Mouse (Mus musculus) embryonic facial prominence, embryonic 13.5 days (tissue): ENCODE measurements around the gene Gm8947. TPM values are rescaled to one million over a fixed set of nuclear protein-coding genes. Genes with fewer than 3 reads are reported as not detected.
"Not testable (repeated sequence)": the region's sequence is repeated elsewhere in the genome, so short reads cannot be mapped to it uniquely, and the experiment has no call there.

ENCODE experiments used
- ATAC-seq: fragments of 200-750 bp; cut with Nextera tagmentation; 2 replicates; pipeline ENCODE4 v1.8.0; 2017; ENCODE audit warnings: low read depth; ENCODE audit not compliant: insufficient number of reproducible peaks, insufficient read depth, low FRiP score, low TSS enrichment
- H3K27ac ChIP-seq: fragments of 300-500 bp; sonication (generic); 2 replicates; pipeline ENCODE4 v1.5.1; 2015; ENCODE audit warnings: moderate library complexity, mild to moderate bottlenecking, inconsistent platforms
- H3K27me3 ChIP-seq: fragments of 300-500 bp; sonication (generic); 2 replicates; pipeline ENCODE4 v1.6.1; 2015; ENCODE audit warnings: mild to moderate bottlenecking, inconsistent platforms
- H3K36me3 ChIP-seq: fragments of 300-500 bp; sonication (generic); 2 replicates; pipeline ENCODE4 v1.6.1; 2015; ENCODE audit warnings: mild to moderate bottlenecking, inconsistent platforms
- H3K4me1 ChIP-seq: fragments of 300-500 bp; sonication (generic); 2 replicates; pipeline ENCODE4 v1.6.1; 2015; ENCODE audit warnings: inconsistent platforms
- H3K4me2 ChIP-seq: fragments of 300-500 bp; sonication (generic); 2 replicates; pipeline ENCODE4 v1.6.1; 2015; ENCODE audit warnings: moderate library complexity, mild to moderate bottlenecking, inconsistent platforms
- H3K4me3 ChIP-seq: fragments of 300-500 bp; sonication (generic); 2 replicates; pipeline ENCODE4 v1.5.1; 2015; ENCODE audit warnings: mild to moderate bottlenecking, inconsistent platforms
- H3K9ac ChIP-seq: fragments of 300-500 bp; sonication (generic); 2 replicates; pipeline ENCODE4 v1.6.1; 2015; ENCODE audit warnings: mild to moderate bottlenecking, inconsistent platforms
- H3K9me3 ChIP-seq: fragments of 300-500 bp; sonication (generic); 2 replicates; pipeline ENCODE4 v1.6.1; 2016; ENCODE audit warnings: inconsistent platforms
- WGBS: fragments of 180-500 bp; shearing (Covaris S2); methylation state at CpG from one replicate; pipeline ENCODE4 v1.1.7; 2015; ENCODE audit warnings: mixed read lengths; 5-methylcytosine and 5-hydroxymethylcytosine counted together
- polyA plus RNA-seq: library from polyadenylated mRNA; unstranded; fragments of >200 nt; fragmentation: Nextera tagmentation; extraction: Ambion mirVana; gene quantifications from 2 replicates; pipeline ENCODE4 v1.2.1, GENCODE M21; 2015

Gene Gm8947
- polyA plus RNA-seq, 1 experiment from 2014 or later: not detected

DNA sequence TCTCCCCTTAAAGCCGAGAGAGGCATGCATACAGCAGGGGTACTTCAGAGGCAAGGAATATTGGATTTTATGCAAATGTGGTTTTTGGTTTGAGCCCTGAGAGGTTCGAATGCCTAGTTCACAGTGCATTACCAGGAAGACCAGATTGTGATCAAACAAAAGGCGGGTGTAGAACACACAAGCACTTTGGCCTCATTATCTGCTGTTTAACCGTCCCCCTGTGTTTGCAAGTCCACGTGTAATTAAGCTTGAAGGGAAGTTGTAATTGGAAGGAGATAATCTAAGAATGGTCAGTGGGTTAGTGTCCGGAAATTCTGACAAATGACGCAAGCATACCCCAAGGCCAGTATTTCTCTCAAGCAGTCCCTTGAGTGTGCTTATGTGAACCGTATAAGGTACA, 26.1 kb upstream of the Gm8947 start:
- Histone ChIP-seq H3K36me3 (no peaks in the 10 kb centered on the region), H3K27me3 (no peaks in the 10 kb centered on the region), H3K4me3 (no peak overlapping the region), H3K27ac (no peak overlapping the region), H3K9me3 (no peaks in the 10 kb centered on the region), H3K4me1 (peaks cover 6% of the 10 kb centered on the region; the same call in 1 of the 2 replicates), H3K4me2 (no peak overlapping the region), H3K9ac (no peak overlapping the region)
- WGBS: 31% methylated on average over 8 of the region's 8 CpGs
- no peak for ATAC-seq

DNA sequence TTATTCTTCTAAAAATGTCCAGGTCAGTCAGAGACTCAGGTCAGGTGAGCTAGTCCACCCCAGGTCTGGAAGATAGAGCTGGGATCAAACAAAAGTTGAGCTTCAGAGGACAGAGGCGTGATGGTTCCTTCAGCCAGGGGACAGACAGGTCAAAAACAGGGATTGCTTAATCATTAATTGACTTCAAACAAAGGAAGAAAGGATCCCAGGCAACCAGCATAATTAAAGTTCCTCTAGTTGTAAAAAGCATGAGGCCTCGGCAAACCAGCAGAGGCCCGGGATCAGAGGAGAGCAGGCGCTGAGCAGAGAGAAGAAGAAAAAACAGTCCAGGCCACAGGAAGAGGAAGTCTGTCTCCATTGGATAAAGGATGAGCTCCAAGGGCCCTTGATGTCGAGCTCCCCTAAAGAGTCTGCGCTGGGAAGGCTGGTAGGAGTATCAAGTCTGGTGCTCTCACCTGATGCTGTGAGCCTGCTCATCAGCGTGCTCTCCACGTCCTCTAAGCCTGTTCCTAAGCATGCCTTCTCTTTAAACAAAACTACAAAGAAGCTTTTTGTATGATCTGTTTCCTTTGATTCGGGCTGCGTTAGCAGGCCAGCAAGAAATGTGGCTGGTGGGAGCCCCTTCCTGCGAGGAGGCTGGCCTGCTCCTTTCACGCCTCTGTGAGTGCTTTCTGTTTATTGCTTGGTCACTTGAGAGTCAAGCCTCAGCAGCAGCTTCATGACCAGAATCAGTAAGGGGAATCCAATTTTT, 24.7 kb upstream of the Gm8947 start:
- Histone ChIP-seq H3K4me2 (no peak overlapping the region), H3K27me3 (no peaks in the 10 kb centered on the region), H3K9me3 (no peaks in the 10 kb centered on the region), H3K4me3 (no peak overlapping the region), H3K36me3 (no peaks in the 10 kb centered on the region), H3K9ac (no peak overlapping the region), H3K4me1 (peaks cover 6% of the 10 kb centered on the region; the same call in 1 of the 2 replicates), H3K27ac (no peak overlapping the region)
- no peak for ATAC-seq
- 38% methylated on average over 12 of the region's 12 CpGs for WGBS

DNA sequence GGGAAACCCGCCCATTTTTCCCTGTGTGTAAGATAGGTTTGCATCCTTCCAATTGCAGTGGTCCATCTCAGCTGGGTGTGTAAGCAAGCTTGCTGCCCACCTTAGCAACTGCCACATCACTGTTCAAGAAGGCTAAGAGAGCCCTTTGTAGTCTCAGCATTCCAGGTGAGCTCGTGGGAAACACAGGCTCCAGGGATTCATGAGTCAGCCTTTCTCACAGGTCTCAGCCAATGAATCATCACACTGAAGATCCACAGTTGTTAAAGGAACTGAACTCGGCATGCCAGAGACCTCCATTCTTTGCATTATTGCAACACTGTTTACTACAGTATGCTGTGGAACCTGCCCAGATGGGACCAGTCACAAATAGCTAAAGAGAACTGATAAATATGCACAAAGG, 23.5 kb upstream of the Gm8947 start:
- whole genome bisulfite sequencing: 67% methylated on average over 3 of the region's 3 CpGs

DNA sequence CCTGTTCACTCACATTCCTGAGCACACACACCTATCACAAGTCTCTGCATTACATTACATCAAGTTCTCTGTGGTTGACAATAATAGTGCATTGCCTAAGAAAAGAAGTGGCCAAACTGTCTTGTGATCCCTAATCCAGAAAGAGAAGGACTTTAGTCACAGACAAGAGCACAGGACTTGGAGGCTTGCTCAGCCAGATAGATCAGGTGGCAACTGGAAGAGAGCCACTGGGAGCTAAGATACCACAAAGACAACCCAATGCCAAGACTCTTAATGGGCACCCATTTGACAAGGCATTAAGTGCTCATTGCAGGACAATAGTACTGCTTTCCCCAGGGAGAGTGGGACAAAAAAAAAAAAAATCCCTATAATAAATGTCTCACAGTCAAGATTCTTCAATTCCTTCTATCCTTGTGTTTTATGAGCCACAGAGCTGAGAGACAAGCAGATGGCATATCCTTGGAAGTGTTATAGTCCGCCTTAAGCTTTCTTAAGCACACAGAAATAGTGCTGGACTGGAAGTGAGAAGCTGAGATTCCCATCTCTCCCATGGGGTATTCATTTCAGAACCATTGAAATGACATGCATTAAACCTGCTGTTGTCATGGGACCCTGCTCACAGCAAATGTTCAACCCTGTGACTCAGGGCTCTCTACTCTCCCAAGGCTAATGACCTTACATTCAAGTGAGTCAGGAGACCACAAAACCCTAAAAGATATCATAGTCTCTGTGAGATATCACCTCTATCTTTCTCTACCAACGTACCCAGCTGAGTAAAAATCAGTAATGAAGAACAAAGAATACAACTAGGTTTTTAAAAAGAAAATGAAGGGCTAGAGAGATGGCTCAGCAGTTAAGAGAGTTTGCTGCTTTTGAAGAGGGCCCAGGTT, 20.4 kb upstream of the Gm8947 start:
- no peak for ATAC-seq

More for the DNA sequence above, 23.5 kb upstream of the Gm8947 start:
- peaks cover 6% of the 10 kb centered on the region; the same call in 1 of the 2 replicates for H3K4me1 ChIP-seq
- no peaks in the 10 kb centered on the region for H3K36me3 ChIP-seq
- no peak overlapping the region for H3K27ac ChIP-seq
- no peaks in the 10 kb centered on the region for H3K27me3 ChIP-seq
- ATAC-seq: no peak
- no peak overlapping the region for H3K4me3 ChIP-seq
- no peak overlapping the region for H3K9ac ChIP-seq
- no peak overlapping the region for H3K4me2 ChIP-seq
- H3K9me3 ChIP-seq: no peaks in the 10 kb centered on the region

DNA sequence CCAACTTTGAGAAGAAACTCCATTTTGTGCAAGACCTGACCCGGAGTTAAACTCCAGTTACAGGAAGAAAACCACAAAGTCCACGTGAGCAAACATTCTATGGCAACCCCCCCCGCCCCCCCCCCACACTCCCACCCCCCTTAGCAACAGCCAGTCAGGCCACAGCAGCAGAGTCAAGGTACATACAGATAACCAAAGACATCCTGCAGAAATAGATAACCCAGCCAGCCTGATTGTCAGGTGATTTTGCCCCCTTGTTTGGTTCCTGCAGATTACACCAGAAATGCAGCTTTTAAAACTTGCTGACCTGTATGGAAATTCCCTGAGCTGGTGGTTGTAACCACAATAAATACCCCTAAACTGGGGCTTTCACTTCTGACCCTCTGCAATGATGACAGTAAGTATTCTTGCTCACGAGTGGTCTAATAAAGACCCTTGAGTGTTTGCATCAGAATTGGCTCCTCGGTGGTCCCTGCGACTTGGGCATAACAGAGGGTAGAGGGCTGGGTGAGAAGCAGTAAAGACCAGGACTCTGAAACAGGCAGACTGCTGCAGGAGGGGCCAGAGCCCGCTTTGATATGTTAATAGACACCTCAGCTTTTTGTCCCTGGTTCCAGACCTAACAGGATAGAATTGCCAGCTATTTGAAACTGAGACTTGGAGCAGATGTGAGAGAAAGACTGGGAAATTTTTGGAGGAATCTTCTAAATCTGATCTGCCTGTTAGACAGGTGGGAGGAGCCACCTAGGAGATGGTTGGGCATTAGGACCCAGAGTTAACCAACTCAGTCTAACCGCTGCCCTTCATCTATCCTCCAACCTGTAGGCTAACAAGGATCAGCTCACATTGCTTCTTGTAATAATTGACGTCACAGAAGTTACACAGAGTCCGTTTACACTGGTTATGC, 14.9 kb upstream of the Gm8947 start:
- H3K4me2 ChIP-seq: peak overlapping the region; percentile 54
- no peaks in the 10 kb centered on the region for H3K36me3 ChIP-seq
- no peaks in the 10 kb centered on the region for H3K27me3 ChIP-seq
- ATAC-seq: no peak
- H3K9me3 ChIP-seq: no peaks in the 10 kb centered on the region
- H3K27ac ChIP-seq: peak overlapping the region; percentile 5; the same call in 1 of the 2 replicates
- H3K4me3 ChIP-seq: peak overlapping the region; percentile 29
- no peak overlapping the region for H3K9ac ChIP-seq
- 14% methylated on average over 10 of the region's 10 CpGs for WGBS
- peaks cover 15% of the 10 kb centered on the region; the same call in 1 of the 2 replicates for H3K4me1 ChIP-seq

More for the DNA sequence above, 20.4 kb upstream of the Gm8947 start:
- Histone ChIP-seq H3K4me1 (0 out of 2 replicates have a peak, but pooled peaks cover 10% of the 10 kb centered on the region), H3K9ac (no peak overlapping the region), H3K27me3 (no peaks in the 10 kb centered on the region), H3K36me3 (no peaks in the 10 kb centered on the region), H3K4me3 (no peak overlapping the region), H3K27ac (no peak overlapping the region), H3K4me2 (no peak overlapping the region), H3K9me3 (no peaks in the 10 kb centered on the region)
- WGBS: 79% methylated on average over 2 of the region's 2 CpGs

DNA sequence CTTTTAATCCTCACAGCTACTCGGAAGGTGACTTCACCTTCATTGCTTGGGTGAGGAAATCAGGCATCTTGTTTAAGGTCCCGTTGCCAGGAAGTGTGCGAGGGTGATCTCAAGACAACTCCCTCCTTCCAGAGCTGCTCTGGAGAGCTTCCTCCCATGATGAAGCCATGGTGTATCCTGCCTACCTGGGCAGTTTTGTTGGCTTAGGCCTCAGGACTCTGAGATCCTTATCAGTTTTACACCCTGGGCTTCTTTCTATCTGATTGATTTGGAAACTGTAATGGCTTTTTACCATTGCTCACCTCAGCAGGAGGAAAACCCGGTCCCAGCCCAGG, 14.3 kb upstream of the Gm8947 start:
- Histone ChIP-seq H3K9me3 (no peaks in the 10 kb centered on the region), H3K9ac (no peak overlapping the region), H3K27ac (no peak overlapping the region), H3K27me3 (no peaks in the 10 kb centered on the region), H3K4me2 (peak overlapping the region; percentile 54), H3K4me3 (peak overlapping the region; percentile 29), H3K36me3 (no peaks in the 10 kb centered on the region), H3K4me1 (peaks cover 15% of the 10 kb centered on the region; the same call in 1 of the 2 replicates)
- WGBS: 21% methylated on average over 4 of the region's 4 CpGs
- ATAC-seq: no peak

DNA sequence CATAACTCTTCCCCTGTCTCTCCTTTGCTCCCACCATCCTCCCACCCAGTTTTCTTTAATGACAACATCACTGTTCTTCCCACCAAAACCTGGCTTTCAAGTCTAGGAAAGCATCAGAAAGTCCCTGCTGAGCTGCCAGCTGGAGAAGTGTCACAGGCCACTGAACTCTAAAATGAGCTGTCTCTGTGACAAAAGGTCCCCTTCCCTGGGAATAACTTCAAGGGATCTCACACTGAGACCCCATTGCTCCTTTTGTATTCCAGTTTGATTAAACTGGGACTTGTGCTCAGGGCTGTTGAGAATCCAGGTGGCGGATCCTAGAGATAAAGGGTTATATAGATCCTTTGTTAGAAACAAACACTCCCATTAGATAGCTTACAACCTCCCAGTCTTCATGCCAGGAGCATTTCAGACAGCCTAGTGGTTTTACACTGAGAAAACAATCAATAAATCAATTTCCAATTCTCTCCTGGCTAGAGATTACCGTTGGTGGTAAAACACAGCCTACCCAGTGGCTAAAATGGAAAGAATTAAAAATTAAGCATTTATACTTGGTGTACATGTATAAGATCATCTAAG, 13.6 kb upstream of the Gm8947 start:
- no peak for ATAC-seq
- Histone ChIP-seq H3K9me3 (no peaks in the 10 kb centered on the region), H3K4me3 (no peak overlapping the region), H3K27me3 (no peaks in the 10 kb centered on the region), H3K9ac (no peak overlapping the region), H3K27ac (no peak overlapping the region), H3K4me1 (peaks cover 15% of the 10 kb centered on the region; the same call in 1 of the 2 replicates), H3K36me3 (no peaks in the 10 kb centered on the region), H3K4me2 (no peak overlapping the region)
- 62% methylated on average over 2 of the region's 2 CpGs for WGBS

DNA sequence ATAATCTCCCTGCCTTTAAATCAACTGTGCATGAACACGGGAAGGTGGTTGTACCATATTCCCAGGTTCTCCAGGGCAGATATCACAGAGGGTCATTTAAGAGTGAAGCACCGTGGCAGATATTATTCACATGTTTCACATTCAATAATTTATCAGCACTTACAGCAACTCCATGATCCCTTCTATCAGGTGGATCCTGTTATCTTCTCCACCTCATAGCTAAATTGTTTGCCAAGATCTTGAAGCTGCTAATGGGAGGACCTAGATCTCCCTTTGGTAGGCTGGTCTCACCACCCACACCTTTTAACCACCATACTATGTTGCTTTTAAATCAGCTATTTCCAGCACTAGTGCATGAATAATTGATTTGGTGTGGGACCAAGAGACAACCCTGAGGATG, 12.0 kb upstream of the Gm8947 start:
- Histone ChIP-seq H3K4me3 (no peak overlapping the region), H3K27ac (no peak overlapping the region), H3K36me3 (no peaks in the 10 kb centered on the region), H3K4me2 (no peak overlapping the region), H3K9ac (no peak overlapping the region), H3K9me3 (no peaks in the 10 kb centered on the region), H3K27me3 (no peaks in the 10 kb centered on the region), H3K4me1 (peaks cover 15% of the 10 kb centered on the region; the same call in 1 of the 2 replicates)
- WGBS: 90% methylated on average over 2 of the region's 2 CpGs
- ATAC-seq: no peak

DNA sequence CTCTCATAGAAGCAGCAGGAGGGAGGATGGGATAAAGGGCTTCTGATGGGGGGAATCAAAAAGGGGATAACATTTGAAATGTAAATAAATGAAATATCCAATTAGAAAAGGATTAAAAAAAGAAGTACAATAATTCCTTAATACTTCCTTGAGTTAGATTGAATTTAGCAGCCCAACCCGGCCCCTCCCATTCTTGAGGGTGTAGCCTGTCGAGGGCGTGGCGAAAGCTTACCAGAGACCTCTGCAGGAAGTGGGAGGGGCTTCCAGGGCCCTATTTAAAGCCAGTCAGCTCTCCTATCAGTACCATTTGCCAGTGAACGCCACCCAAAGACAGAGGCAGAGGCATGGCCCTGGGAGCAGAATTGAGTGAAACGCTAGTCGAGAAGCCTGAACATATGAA, 9.9 kb upstream of the Gm8947 start, which contains the start of gene Gm47985:
Gene Gm47985 (plus strand): TSS at position 272 of the 400 bp plus-strand sequence.
- H3K27me3 ChIP-seq, H3K4me2 ChIP-seq, H3K4me1 ChIP-seq, H3K4me3 ChIP-seq, H3K27ac ChIP-seq, H3K9ac ChIP-seq, H3K9me3 ChIP-seq, ATAC-seq, H3K36me3 ChIP-seq: not testable (repeated sequence)
- 100% methylated on average over 1 of the region's 7 CpGs for WGBS

DNA sequence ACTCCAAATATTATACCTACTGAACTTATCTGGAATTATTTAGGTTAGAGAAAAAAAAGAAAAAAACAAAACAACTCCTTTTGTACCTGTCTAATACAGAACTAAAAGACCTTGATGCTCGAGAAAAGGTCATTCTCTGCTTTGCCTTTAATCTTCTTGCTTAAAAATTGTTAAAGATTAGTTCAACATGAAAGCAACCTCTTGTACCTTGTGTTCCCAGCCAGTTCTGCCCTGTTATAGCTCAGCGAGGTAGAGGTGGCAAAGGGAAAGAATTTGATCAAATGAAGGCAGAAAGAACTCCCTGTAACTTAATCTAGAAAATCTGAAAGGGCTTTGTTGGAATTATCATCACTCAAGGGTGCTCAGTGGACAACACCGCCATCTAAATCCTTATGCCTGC, 6.0 kb upstream of the Gm8947 start:
- H3K36me3 ChIP-seq, H3K4me1 ChIP-seq, H3K27me3 ChIP-seq, H3K4me3 ChIP-seq, H3K4me2 ChIP-seq, H3K9me3 ChIP-seq, ATAC-seq, H3K9ac ChIP-seq, H3K27ac ChIP-seq: not testable (repeated sequence)
- WGBS: 67% methylated on average over 3 of the region's 3 CpGs
